Mouse (Mus musculus) adrenal gland, postnatal 14 days (tissue): ENCODE results near the gene Xirp2. TPM values are rescaled to one million over a fixed set of nuclear protein-coding genes. Genes with fewer than 3 reads are reported as not detected.

Experiments used
- DNase-seq: peaks from one replicate; pipeline ENCODE4 v3.0.0; 2021; ENCODE audit warnings: mixed read lengths
- total RNA-seq: library from RNA; stranded (reverse); gene quantifications from 2 replicates; pipeline ENCODE4 v1.2.3, GENCODE M21; 2021

Xirp2 gene
- total RNA-seq, 1 experiment from 2014 or later, result not detected

DNA sequence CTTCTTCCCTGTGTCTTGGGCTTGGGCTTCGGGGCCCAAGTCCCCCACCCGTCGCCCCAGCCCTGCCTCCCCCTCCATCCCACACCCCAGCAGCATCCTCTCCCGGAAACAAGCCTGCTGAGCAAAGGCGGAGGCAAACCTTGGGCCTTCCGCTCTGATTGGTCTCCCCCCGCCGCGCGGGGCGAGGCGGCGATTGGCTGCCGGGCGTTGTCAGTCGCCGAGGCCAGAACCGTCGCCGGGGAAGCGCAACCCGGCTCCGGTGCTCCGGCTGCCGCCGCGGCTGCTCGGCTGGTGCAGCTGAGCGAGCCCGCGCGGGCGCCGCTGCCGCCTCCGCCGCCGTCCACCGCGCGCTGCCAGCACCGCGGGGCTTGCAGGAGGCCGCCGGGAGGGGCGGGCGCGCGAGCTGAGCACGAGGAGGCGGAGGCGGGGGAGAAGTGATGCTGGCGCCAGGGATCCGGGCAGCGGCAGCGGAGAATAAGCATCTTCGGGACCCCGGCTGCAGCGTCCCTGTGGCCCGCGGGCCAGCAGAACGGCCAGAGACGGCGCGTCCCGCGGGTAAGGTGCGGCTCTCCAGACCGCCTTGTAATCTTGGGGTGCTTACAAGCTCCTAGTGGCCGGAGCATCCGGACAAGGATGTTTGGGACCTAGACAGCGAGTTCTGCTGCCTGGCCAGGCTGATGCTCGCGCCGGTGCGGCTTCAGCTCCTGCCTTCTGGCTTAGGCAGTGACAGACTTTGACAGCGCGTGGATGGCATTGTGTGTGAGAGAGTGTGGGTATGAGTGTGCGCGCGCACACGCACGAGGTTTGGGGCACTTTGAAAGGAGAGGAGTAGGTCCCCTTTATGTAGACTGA, 119.9 kb downstream of the Xirp2 start, which contains the start of gene B3galt1:
Gene B3galt1 (plus strand): TSS at position 392 of the 852 bp plus-strand sequence.
- DNase-seq, result peak; percentile 87

GRCm38 (mm10) chr2:67566566-67566965, 120.8 kb downstream of the Xirp2 start:
- DNase-seq, result no peak

GRCm38 (mm10) chr2:67567141-67567680, 121.4 kb downstream of the Xirp2 start:
- peak; percentile 8 for DNase-seq

Other genes starting within 250 kb of the Xirp2 start
- gene Gm21830, start 32.3 kb upstream of the Xirp2 start, total RNA-seq, result not detected in 2 replicates
- gene Gm26727, start 12.8 kb upstream of the Xirp2 start, total RNA-seq, result not detected in 2 replicates
- 6.6 and 9.3 TPM in 2 replicates for gene B3galt1, start 119.9 kb downstream of the Xirp2 start, total RNA-seq